Mouse (Mus musculus) MEL (cell line): Measurements from ENCODE around the gene Plekhg6. TPM values are rescaled to one million over a fixed set of nuclear protein-coding genes. Genes with fewer than 3 reads are reported as not detected.

Experiments used
- DNase-seq: peaks from one replicate; pipeline ENCODE4 v3.0.0; 2011; ENCODE audit warnings: low read depth, low spot score
- H3K27ac ChIP-seq: 2 replicates; pipeline ENCODE4 v1.5.1; 2012; ENCODE audit warnings: low read depth, mild to moderate bottlenecking, control low read depth, low read length, moderate library complexity; ENCODE audit not compliant: control insufficient read depth
- H3K27me3 ChIP-seq, 2 experiments: fragments of 150-350 bp in 1 of 2; sonication (generic) in 1 of 2; 2 replicates each; pipeline ENCODE4 v1.6.1; 2012; ENCODE audit warnings: low read length in 2 of 2, mild to moderate bottlenecking in 2 of 2, improper control_type of control experiment in 1 of 2, moderate library complexity in 1 of 2; ENCODE audit not compliant: insufficient read depth in 2 of 2, control insufficient read depth in 1 of 2
- H3K36me3 ChIP-seq, 2 experiments: 2 replicates each; pipeline ENCODE4 v1.6.1; 2012 to 2014; ENCODE audit warnings: low read length in 2 of 2, improper control_type of control experiment in 1 of 2, inconsistent platforms in 1 of 2, mild to moderate bottlenecking in 1 of 2; ENCODE audit not compliant: insufficient read depth in 2 of 2, control insufficient read depth in 1 of 2
- H3K4me1 ChIP-seq, 2 experiments: fragments of 150-350 bp in 1 of 2; sonication (generic) in 1 of 2; 2 replicates each; pipeline ENCODE4 v1.6.1; 2012; ENCODE audit warnings: low read length in 2 of 2, improper control_type of control experiment in 1 of 2, mild to moderate bottlenecking in 1 of 2; ENCODE audit not compliant: insufficient read depth in 2 of 2, control insufficient read depth in 1 of 2
- H3K4me3 ChIP-seq, 2 experiments: fragments of 150-350 bp in 1 of 2; sonication (generic) in 1 of 2; 2 replicates each; pipeline ENCODE4 v1.5.1; 2012; ENCODE audit warnings: low read depth in 2 of 2, low read length in 2 of 2, mild to moderate bottlenecking in 2 of 2, moderate library complexity in 2 of 2, control low read depth in 1 of 2, improper control_type of control experiment in 1 of 2; ENCODE audit not compliant: control insufficient read depth in 1 of 2, insufficient read depth in 1 of 2
- H3K79me2 ChIP-seq: 2 replicates; pipeline ENCODE4 v1.6.1; 2012; ENCODE audit warnings: mild to moderate bottlenecking, low read length, moderate library complexity; ENCODE audit not compliant: control insufficient read depth, poor library complexity, insufficient read depth
- H3K9ac ChIP-seq: 2 replicates; pipeline ENCODE4 v1.6.1; 2012; ENCODE audit warnings: low read depth, mild to moderate bottlenecking, control low read depth, low read length, moderate library complexity; ENCODE audit not compliant: control insufficient read depth, poor library complexity, severe bottlenecking
- H3K9me3 ChIP-seq: fragments of 150-350 bp; sonication (generic); replicated peaks from 2 replicates; pipeline ENCODE4 v1.6.1; 2012; ENCODE audit warnings: mild to moderate bottlenecking, low read length, improper control_type of control experiment, moderate library complexity; ENCODE audit not compliant: insufficient read depth
- CHD1 ChIP-seq: IDR thresholded peaks from 2 replicates; pipeline ENCODE4 v1.6.1; 2012; ENCODE audit warnings: low read depth, mild to moderate bottlenecking, inconsistent platforms, low read length, improper control_type of control experiment
- CTCF ChIP-seq, 3 experiments: IDR thresholded peaks in 2 of 3; conservative IDR thresholded peaks in 1 of 3; 2 replicates each; pipeline ENCODE4 v1.5.1; 2011 to 2012; ENCODE audit warnings: low read length in 3 of 3, low read depth in 2 of 3, mild to moderate bottlenecking in 2 of 3, improper control_type of control experiment in 1 of 3, inconsistent platforms in 1 of 3, mixed read lengths in 1 of 3, moderate library complexity in 1 of 3; ENCODE audit not compliant: control insufficient read depth in 1 of 3, insufficient read depth in 1 of 3, poor library complexity in 1 of 3, severe bottlenecking in 1 of 3
- E2F4 ChIP-seq: IDR thresholded peaks from 2 replicates; pipeline ENCODE4 v1.6.1; 2011; ENCODE audit warnings: low read depth, low read length, improper control_type of control experiment, borderline replicate concordance
- ELF1 ChIP-seq: IDR thresholded peaks from 2 replicates; pipeline ENCODE4 v1.6.1; 2014; ENCODE audit warnings: low read depth, mild to moderate bottlenecking, inconsistent platforms, low read length, improper control_type of control experiment, moderate library complexity
- GABPA ChIP-seq: IDR thresholded peaks from 2 replicates; pipeline ENCODE4 v1.6.1; 2012; ENCODE audit warnings: low read depth, mild to moderate bottlenecking, inconsistent platforms, low read length, improper control_type of control experiment, moderate library complexity
- GATA1 ChIP-seq: IDR thresholded peaks from 2 replicates; pipeline ENCODE4 v1.6.1; 2011; ENCODE audit warnings: low read depth, low read length, improper control_type of control experiment
- KAT2A ChIP-seq: conservative IDR thresholded peaks from 2 replicates; pipeline ENCODE4 v1.6.1; 2012; ENCODE audit warnings: low read depth, low read length, improper control_type of control experiment, inconsistent platforms
- MAZ ChIP-seq: IDR thresholded peaks from 2 replicates; pipeline ENCODE4 v1.6.1; 2012; ENCODE audit warnings: low read depth, mild to moderate bottlenecking, inconsistent platforms, low read length, improper control_type of control experiment
- MEF2A ChIP-seq: IDR thresholded peaks from 2 replicates; pipeline ENCODE4 v1.6.1; 2014; ENCODE audit warnings: low read depth, mild to moderate bottlenecking, inconsistent platforms, low read length, improper control_type of control experiment; ENCODE audit not compliant: poor library complexity, insufficient replicate concordance, severe bottlenecking; ENCODE audit errors: extremely low read depth
- MYC ChIP-seq: IDR thresholded peaks from 2 replicates; pipeline ENCODE4 v1.6.1; 2011; ENCODE audit warnings: low read depth, mild to moderate bottlenecking, low read length, improper control_type of control experiment, moderate library complexity
- NELFE ChIP-seq: IDR thresholded peaks from 2 replicates; pipeline ENCODE4 v1.6.1; 2011; ENCODE audit warnings: low read depth, low read length, improper control_type of control experiment
- NRF1 ChIP-seq: IDR thresholded peaks from 2 replicates; pipeline ENCODE4 v1.6.1; 2014; ENCODE audit warnings: low read depth, mild to moderate bottlenecking, inconsistent platforms, low read length, improper control_type of control experiment, moderate library complexity; ENCODE audit not compliant: poor library complexity, insufficient read depth, severe bottlenecking
- POLR2A ChIP-seq, 2 experiments: IDR thresholded peaks; 2 replicates each; pipeline ENCODE4 v1.6.1; 2011 to 2012; ENCODE audit warnings: low read length in 2 of 2, mild to moderate bottlenecking in 2 of 2, control low read depth in 1 of 2, improper control_type of control experiment in 1 of 2, low read depth in 1 of 2, moderate library complexity in 1 of 2; ENCODE audit not compliant: control insufficient read depth in 1 of 2, insufficient read depth in 1 of 2, poor library complexity in 1 of 2
- RAD21 ChIP-seq: IDR thresholded peaks from 2 replicates; pipeline ENCODE4 v1.6.1; 2011; ENCODE audit warnings: mild to moderate bottlenecking, low read depth, low read length, improper control_type of control experiment
- SMC3 ChIP-seq: IDR thresholded peaks from 2 replicates; pipeline ENCODE4 v1.6.1; 2011; ENCODE audit warnings: low read depth, low read length, improper control_type of control experiment
- TBP ChIP-seq: IDR thresholded peaks from 2 replicates; pipeline ENCODE4 v1.8.0; 2011; ENCODE audit warnings: low read depth, low read length, improper control_type of control experiment
- USF1 ChIP-seq: IDR thresholded peaks from 2 replicates; pipeline ENCODE4 v1.6.1; 2014; ENCODE audit warnings: low read depth, mild to moderate bottlenecking, inconsistent platforms, low read length, improper control_type of control experiment, moderate library complexity
- USF2 ChIP-seq, 2 experiments: IDR thresholded peaks; 2 replicates each; pipeline ENCODE4 v1.6.1; 2011 to 2012; ENCODE audit warnings: improper control_type of control experiment in 2 of 2, low read length in 2 of 2, borderline replicate concordance in 1 of 2, inconsistent platforms in 1 of 2, low read depth in 1 of 2, mild to moderate bottlenecking in 1 of 2; ENCODE audit not compliant: insufficient read depth in 1 of 2
- ZC3H11A ChIP-seq: IDR thresholded peaks from 2 replicates; pipeline ENCODE4 v1.6.1; 2012; ENCODE audit warnings: low read depth, mild to moderate bottlenecking, inconsistent platforms, low read length, improper control_type of control experiment
- polyA plus RNA-seq, 2 experiments: library from polyadenylated mRNA; stranded (reverse) in 1 of 2; unstranded in 1 of 2; fragments of >175 nt in 1 of 2; fragments of >200 nt in 1 of 2; gene quantifications; 2 replicates each; pipeline versions ENCODE4 v1.2.1 to v1.2.4; 2012; ENCODE audit warnings: low replicate concordance in 2 of 2, low read depth in 1 of 2; ENCODE audit not compliant: insufficient read length in 2 of 2, insufficient read depth in 1 of 2, missing spikeins in 1 of 2
- total RNA-seq: library from RNA; depleted of rRNA; stranded (reverse); fragments of 300-350 nt; gene quantifications from 2 replicates; pipeline ENCODE4 v1.2.3, GENCODE M21; 2012

Gene Plekhg6
- total and polyA plus RNA-seq, 3 experiments, result 0.13 TPM; not detected in 2

GRCm38 (mm10) chr6:125425205-125426090 is 44.9 kb upstream of the Plekhg6 start:
- no peak overlapping the region for H3K9ac ChIP-seq
- peak; percentile 29 for DNase-seq

GRCm38 (mm10) chr6:125424156-125424555 is 43.6 kb upstream of the Plekhg6 start:
- Histone ChIP-seq H3K9me3 (no peaks in the 10 kb centered on the region), H3K79me2 (no peaks in the 10 kb centered on the region), H3K27ac (no peak overlapping the region), H3K9ac (no peak overlapping the region), H3K27me3 (no peaks in the 10 kb centered on the region), H3K4me3 (no peak overlapping the region), H3K4me1 (peaks cover 10 to 14% of the 10 kb centered on the region in 2 experiments), H3K36me3 (peaks cover 0 to 7% of the 10 kb centered on the region in 2 experiments; a peak in 2 of 4 replicates)
- no peak for DNase-seq
- TF ChIP-seq NELFE, result no peak
- TF ChIP-seq NRF1, result no peak
- TF ChIP-seq ZC3H11A, result no peak
- no peak for TF ChIP-seq E2F4
- no peak for TF ChIP-seq MEF2A
- TF ChIP-seq MAZ, result no peak
- TF ChIP-seq ELF1, result no peak
- TF ChIP-seq RAD21, result no peak
- no peak for TF ChIP-seq MYC
- TF ChIP-seq TBP, result no peak
- TF ChIP-seq CHD1, result no peak
- TF ChIP-seq GATA1, result no peak
- TF ChIP-seq POLR2A (IDR thresholded peaks at IDR 0.05; ENCODE audit: control insufficient read depth in 1 of 2, insufficient read depth in 1 of 2, low read depth in 1 of 2, low read length in 2 of 2, poor library complexity in 1 of 2), result no peak
- no peak for TF ChIP-seq USF2 (IDR thresholded peaks at IDR 0.05; ENCODE audit: borderline replicate concordance in 1 of 2, insufficient read depth in 1 of 2, low read depth in 1 of 2, low read length in 2 of 2)

More at GRCm38 (mm10) chr6:125425205-125426090, 44.9 kb upstream of the Plekhg6 start:
- Histone ChIP-seq H3K27ac (no peak overlapping the region), H3K79me2 (no peaks in the 10 kb centered on the region), H3K9me3 (no peaks in the 10 kb centered on the region), H3K36me3 (peaks cover 0 to 7% of the 10 kb centered on the region in 2 experiments; a peak in 2 of 4 replicates), H3K4me1 (peaks cover 10 to 14% of the 10 kb centered on the region in 2 experiments), H3K4me3 (peak overlapping the region in 1 of 2 experiments; percentile 31; a peak in 2 of 4 replicates), H3K27me3 (no peaks in the 10 kb centered on the region)
- TF ChIP-seq KAT2A (0 out of 2 replicates have a peak, but pooled peaks have one; percentile 15), GABPA (no peak), USF1 (no peak), USF2 (IDR thresholded peaks at IDR 0.05; ENCODE audit: borderline replicate concordance in 1 of 2, insufficient read depth in 1 of 2, low read depth in 1 of 2, low read length in 2 of 2) (no peak), CTCF (IDR thresholded peaks at IDR 0.05 in 2 of 3, conservative IDR thresholded peaks at IDR 0.05 in 1 of 3; ENCODE audit: control insufficient read depth in 1 of 3, insufficient read depth in 1 of 3, low read depth in 2 of 3, low read length in 3 of 3, poor library complexity in 1 of 3, severe bottlenecking in 1 of 3) (no peak), SMC3 (no peak)
